Mouse (Mus musculus) neural tube, embryonic 13.5 days (tissue): Measurements from ENCODE around the gene Pdxdc1. TPM values are rescaled to one million over a fixed set of nuclear protein-coding genes. Genes with fewer than 3 reads are reported as not detected.
"Not testable (repeated sequence)": the region's sequence is repeated elsewhere in the genome, so short reads cannot be mapped to it uniquely, and the experiment has no call there.

ENCODE experiments used
- ATAC-seq: fragments of 200-750 bp; cut with Nextera tagmentation; 2 replicates; pipeline ENCODE4 v1.8.0; 2017; ENCODE audit warnings: low read depth, mild to moderate bottlenecking, moderate TSS enrichment, moderate library complexity
- H3K27ac ChIP-seq: fragments of 300-500 bp; sonication (generic); replicated peaks from 2 replicates; pipeline ENCODE4 v1.5.1; 2015; ENCODE audit warnings: moderate library complexity, mild to moderate bottlenecking, inconsistent platforms
- H3K27me3 ChIP-seq: fragments of 300-500 bp; sonication (generic); 2 replicates; pipeline ENCODE4 v1.6.1; 2015; ENCODE audit warnings: mild to moderate bottlenecking, inconsistent platforms
- H3K36me3 ChIP-seq: fragments of 300-500 bp; sonication (generic); 2 replicates; pipeline ENCODE4 v1.6.1; 2015; ENCODE audit warnings: mild to moderate bottlenecking, inconsistent platforms
- H3K4me1 ChIP-seq: fragments of 300-500 bp; sonication (generic); replicated peaks from 2 replicates; pipeline ENCODE4 v1.6.1; 2015; ENCODE audit warnings: inconsistent platforms
- H3K4me2 ChIP-seq: fragments of 300-500 bp; sonication (generic); 2 replicates; pipeline ENCODE4 v1.6.1; 2015; ENCODE audit warnings: inconsistent platforms, mild to moderate bottlenecking, moderate library complexity
- H3K4me3 ChIP-seq: fragments of 300-500 bp; sonication (generic); 2 replicates; pipeline ENCODE4 v1.5.1; 2015; ENCODE audit warnings: mild to moderate bottlenecking, inconsistent platforms
- H3K9ac ChIP-seq: fragments of 300-500 bp; sonication (generic); 2 replicates; pipeline ENCODE4 v1.6.1; 2015; ENCODE audit warnings: moderate library complexity, mild to moderate bottlenecking, inconsistent platforms
- H3K9me3 ChIP-seq: fragments of 300-500 bp; sonication (generic); 2 replicates; pipeline ENCODE4 v1.6.1; 2016; ENCODE audit warnings: inconsistent platforms
- WGBS: fragments of 180-500 bp; shearing (Covaris S2); methylation state at CpG from one replicate; pipeline ENCODE4 v1.1.7; 2015; 5-methylcytosine and 5-hydroxymethylcytosine counted together
- polyA plus RNA-seq: library from polyadenylated mRNA; unstranded; fragments of >200 nt; fragmentation: Nextera tagmentation; extraction: Ambion mirVana; gene quantifications from 2 replicates; pipeline ENCODE4 v1.2.1, GENCODE M21; 2015

Pdxdc1 gene
- polyA plus RNA-seq, 1 experiment from 2014 or later = 66.0 TPM

DNA sequence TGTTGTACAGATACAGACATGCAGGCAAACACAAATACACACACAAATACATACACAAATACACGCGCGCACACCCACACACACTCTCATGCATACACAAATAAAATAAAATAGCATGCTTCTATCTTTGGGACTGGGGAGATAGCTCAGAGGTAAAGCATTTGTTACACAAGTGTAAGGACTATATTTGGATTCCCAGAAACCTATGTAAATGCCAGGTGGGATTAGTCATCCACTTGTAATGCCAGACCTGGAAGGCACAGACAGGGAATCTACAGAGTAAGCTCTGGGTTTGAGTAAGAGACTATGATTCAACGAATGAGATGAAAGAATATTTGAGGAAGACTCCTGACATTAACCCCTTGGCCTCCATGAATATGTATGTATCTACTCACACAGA lies 27.4 kb downstream of the Pdxdc1 start:
- no peak overlapping the region for H3K27ac ChIP-seq
- no peaks in the 10 kb centered on the region for H3K27me3 ChIP-seq
- H3K36me3 ChIP-seq = peaks cover 54% of the 10 kb centered on the region
- H3K9ac ChIP-seq = no peak overlapping the region
- no peaks in the 10 kb centered on the region for H3K9me3 ChIP-seq
- no peaks in the 10 kb centered on the region for H3K4me1 ChIP-seq
- no peak overlapping the region for H3K4me3 ChIP-seq
- no peak overlapping the region for H3K4me2 ChIP-seq
- WGBS = 95% methylated on average over 4 of the region's 4 CpGs
- ATAC-seq = no peak

DNA sequence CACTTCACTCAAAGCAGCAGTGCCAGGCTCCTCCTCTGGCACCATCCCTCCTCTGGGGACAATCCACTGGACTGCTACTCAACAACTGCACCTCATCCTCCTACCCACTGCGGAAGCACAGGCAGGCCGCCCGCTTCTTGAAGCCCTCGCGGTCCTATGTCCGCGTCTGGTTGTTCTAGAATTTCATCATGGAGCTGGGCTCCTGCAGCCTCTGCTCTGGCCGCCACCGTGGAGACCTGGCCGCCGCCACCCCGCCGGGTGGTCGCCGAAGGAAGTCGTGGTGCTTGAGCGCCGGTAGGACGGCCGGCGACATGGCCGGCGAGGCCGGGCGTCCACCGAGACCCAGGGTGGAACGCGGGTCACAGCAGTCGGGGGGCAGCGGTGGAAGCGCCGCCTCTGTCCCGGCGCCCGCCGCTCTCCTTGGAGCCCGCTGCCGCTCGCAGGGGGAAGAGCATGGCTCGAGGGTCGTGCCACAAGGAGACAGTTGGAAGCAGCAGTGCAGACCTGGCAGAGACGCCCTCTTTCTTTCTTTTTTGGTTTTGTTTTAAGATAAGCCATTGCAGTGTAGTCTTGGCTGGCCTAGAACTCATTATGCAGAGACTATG lies 34.9 kb downstream of the Pdxdc1 start:
- peak overlapping the region; percentile 61 for H3K9ac ChIP-seq
- H3K27me3 ChIP-seq = no peaks in the 10 kb centered on the region
- no peaks in the 10 kb centered on the region for H3K9me3 ChIP-seq
- H3K4me2 ChIP-seq = peak overlapping the region; percentile 52
- 5% methylated on average over 42 of the region's 42 CpGs for WGBS
- peak overlapping the region; percentile 78 for H3K27ac ChIP-seq
- peak; percentile 92 for ATAC-seq
- H3K4me3 ChIP-seq = peak overlapping the region; percentile 32
- H3K36me3 ChIP-seq = peaks cover 31% of the 10 kb centered on the region
- H3K4me1 ChIP-seq = peaks cover 10% of the 10 kb centered on the region; the same call in 1 of the 2 replicates

DNA sequence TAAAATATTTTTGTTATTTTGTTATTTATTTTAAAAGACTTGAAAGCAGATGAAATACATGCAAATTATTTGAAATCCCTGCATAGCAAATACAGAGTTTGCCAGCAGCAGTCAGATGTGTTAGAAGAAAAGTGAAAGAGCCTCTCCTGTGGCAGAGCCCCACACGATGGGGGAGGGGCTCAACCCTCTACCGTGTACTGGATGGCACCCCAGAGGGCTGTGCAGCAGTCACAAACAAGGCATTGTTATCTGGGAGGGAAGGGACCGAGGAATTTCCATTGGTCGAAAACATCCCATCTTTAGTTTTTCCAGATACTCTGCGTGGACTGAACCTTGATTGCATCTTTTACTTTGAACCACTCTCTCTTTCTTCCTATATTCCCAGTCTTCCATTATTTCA lies 35.5 kb downstream of the Pdxdc1 start:
- not testable (repeated sequence) for H3K9me3 ChIP-seq, H3K4me1 ChIP-seq, H3K27me3 ChIP-seq
- 11% methylated on average over 5 of the region's 5 CpGs for WGBS
- H3K4me3 ChIP-seq = peak overlapping the region; percentile 32
- peak overlapping the region; percentile 52 for H3K4me2 ChIP-seq
- peak; percentile 94 for ATAC-seq
- H3K27ac ChIP-seq = peak overlapping the region; percentile 78
- H3K9ac ChIP-seq = 0 out of 2 replicates have a peak overlapping the region, but pooled peaks have one; percentile 61
- H3K36me3 ChIP-seq = peaks cover 37% of the 10 kb centered on the region

DNA sequence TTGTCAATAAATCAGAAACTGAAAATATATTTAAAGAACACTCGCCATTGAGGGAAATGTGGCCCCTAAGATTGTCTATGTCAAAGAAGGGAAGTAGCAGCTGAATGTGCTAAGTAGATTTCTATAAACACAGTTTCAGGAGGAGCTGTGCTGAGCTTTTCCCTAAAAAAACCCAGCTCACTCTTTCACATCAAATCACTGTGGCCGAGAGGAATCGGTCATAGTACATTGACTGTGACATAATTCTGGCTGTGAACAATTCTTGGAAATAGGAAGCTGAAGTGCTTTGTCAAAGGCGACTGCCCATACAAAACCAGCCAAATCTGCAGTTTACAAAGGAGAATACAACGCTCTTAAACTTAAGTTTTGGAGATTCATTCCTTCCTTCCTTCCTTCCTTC lies 36.3 kb downstream of the Pdxdc1 start:
- no peak overlapping the region for H3K4me3 ChIP-seq
- H3K27me3 ChIP-seq = no peaks in the 10 kb centered on the region
- H3K9ac ChIP-seq = no peak overlapping the region
- no peak for ATAC-seq
- H3K36me3 ChIP-seq = peaks cover 32% of the 10 kb centered on the region
- H3K27ac ChIP-seq = no peak overlapping the region
- 89% methylated on average over 5 of the region's 5 CpGs for WGBS
- peaks cover 10% of the 10 kb centered on the region; the same call in 1 of the 2 replicates for H3K4me1 ChIP-seq
- H3K9me3 ChIP-seq = no peaks in the 10 kb centered on the region
- no peak overlapping the region for H3K4me2 ChIP-seq

DNA sequence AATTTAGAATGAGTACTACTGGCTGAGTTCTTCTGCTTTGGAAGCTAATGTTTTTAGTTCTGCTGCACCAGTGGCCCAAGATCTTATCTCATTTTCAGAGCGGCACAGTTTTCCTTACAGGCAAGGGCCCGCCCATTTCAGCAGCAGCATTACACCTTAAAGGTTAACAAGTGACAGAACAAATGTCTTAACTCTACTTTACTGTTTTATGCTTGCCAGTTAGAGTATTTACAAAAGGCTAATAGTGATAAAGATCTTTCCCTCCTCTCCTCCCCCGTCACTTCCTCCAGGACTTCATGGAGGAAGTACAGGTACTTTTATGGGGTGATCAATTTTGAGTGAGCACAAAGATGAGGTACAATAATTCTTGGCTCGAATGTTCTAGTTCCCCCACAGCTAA lies 36.9 kb downstream of the Pdxdc1 start:
- Histone ChIP-seq H3K9ac (no peak overlapping the region), H3K27me3 (no peaks in the 10 kb centered on the region), H3K36me3 (peaks cover 32% of the 10 kb centered on the region), H3K4me2 (no peak overlapping the region), H3K27ac (no peak overlapping the region), H3K4me3 (no peak overlapping the region), H3K4me1 (peaks cover 10% of the 10 kb centered on the region; the same call in 1 of the 2 replicates), H3K9me3 (no peaks in the 10 kb centered on the region)
- 81% methylated on average over 4 of the region's 4 CpGs for WGBS
- no peak for ATAC-seq

DNA sequence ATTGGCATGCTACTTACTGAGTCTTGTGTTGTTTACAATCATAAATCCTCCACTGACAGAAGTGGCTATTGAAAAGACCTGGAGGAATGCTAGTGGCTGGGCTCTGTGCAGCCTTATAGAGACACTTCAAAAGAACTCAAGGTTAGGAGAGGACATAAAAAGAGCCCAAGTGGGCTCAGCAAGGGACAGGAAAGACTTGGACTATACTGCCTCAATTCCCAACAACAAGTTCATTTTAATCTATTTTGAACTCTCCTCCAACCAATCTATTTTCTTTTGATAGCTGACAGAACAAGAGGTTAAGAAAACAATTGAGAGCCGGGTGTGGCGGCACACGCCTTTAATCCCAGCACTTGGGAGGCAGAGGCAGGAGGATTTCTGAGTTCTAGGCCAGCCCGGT lies 49.0 kb downstream of the Pdxdc1 start:
- WGBS = 97% methylated on average over 4 of the region's 4 CpGs
- no peaks in the 10 kb centered on the region for H3K9me3 ChIP-seq
- no peak overlapping the region for H3K27ac ChIP-seq
- H3K4me3 ChIP-seq = no peak overlapping the region
- no peak overlapping the region for H3K4me2 ChIP-seq
- no peak overlapping the region for H3K9ac ChIP-seq
- peaks cover 49% of the 10 kb centered on the region for H3K36me3 ChIP-seq
- H3K27me3 ChIP-seq = no peaks in the 10 kb centered on the region
- H3K4me1 ChIP-seq = no peaks in the 10 kb centered on the region
- no peak for ATAC-seq

DNA sequence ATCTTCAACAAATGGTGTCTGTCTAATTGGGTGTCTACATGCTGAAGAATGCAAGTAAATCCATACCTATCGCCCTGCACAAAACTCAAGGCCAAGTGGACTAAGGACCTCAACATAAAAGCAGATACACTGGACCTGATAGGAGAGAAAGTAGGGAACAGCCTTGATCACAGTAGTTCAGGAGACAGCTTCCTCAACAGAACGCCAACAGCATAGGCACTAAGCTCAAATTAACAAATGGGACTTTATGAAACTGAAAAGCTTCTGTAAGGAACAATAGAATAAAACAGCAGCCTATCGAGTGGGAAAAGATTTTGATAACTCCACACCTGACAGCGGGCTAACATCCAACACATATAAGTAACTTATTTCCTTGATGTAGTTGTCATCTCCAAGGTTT lies 51.5 kb downstream of the Pdxdc1 start:
- ATAC-seq = no peak
- 96% methylated on average over 4 of the region's 4 CpGs for WGBS
- no peak overlapping the region for H3K9ac ChIP-seq
- H3K4me1 ChIP-seq = no peaks in the 10 kb centered on the region
- no peaks in the 10 kb centered on the region for H3K9me3 ChIP-seq
- no peak overlapping the region for H3K4me3 ChIP-seq
- no peak overlapping the region for H3K4me2 ChIP-seq
- H3K27me3 ChIP-seq = no peaks in the 10 kb centered on the region
- H3K36me3 ChIP-seq = peaks cover 42% of the 10 kb centered on the region
- H3K27ac ChIP-seq = no peak overlapping the region

DNA sequence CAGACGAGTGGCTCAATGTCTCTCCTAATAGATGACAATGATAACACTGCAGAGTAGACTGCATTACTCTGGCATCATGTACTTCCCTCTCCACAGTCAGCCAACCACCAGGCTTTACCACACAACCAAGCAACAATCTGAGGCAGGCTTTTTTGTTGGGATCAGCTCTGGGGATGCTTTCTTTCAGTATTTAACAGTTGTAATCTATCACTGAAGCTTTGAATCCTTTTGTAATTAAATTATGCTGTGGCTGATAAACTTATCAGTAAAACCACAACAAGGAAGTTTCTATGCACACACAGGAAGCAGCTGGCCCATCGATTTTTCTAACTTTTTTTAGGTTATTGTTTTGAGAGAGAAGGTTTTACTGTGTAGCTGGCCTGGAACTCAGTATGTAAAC lies 54.6 kb downstream of the Pdxdc1 start:
- Histone ChIP-seq H3K27ac (no peak overlapping the region), H3K9ac (no peak overlapping the region), H3K27me3 (no peaks in the 10 kb centered on the region), H3K4me2 (no peak overlapping the region), H3K4me1 (no peaks in the 10 kb centered on the region), H3K4me3 (no peak overlapping the region), H3K36me3 (peaks cover 50% of the 10 kb centered on the region), H3K9me3 (no peaks in the 10 kb centered on the region)
- WGBS = 85% methylated on average over 2 of the region's 2 CpGs
- no peak for ATAC-seq

DNA sequence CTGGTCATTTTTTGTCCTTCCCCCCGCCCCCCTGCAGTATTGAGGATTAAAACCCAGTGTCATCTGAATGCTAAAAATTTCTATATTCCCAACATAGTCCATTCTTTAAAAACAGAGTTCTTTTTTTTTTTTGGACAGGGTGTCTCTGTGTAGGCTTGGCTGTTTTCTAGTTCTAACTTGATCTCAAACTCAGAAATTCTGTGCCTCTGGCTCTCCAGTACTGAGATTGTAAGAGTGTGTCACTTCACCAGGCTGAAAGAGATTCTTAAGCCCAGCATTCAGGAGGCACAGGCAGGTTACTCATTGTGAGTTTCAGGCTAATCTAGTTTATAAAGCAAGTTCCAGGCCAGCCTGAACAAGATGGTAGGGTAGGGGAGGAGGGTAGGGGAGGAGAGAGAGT lies 56.3 kb downstream of the Pdxdc1 start:
- Histone ChIP-seq H3K36me3 (peaks cover 55% of the 10 kb centered on the region), H3K4me1 (no peaks in the 10 kb centered on the region), H3K4me3 (no peak overlapping the region), H3K9me3 (no peaks in the 10 kb centered on the region), H3K27me3 (no peaks in the 10 kb centered on the region), H3K4me2 (no peak overlapping the region), H3K9ac (no peak overlapping the region), H3K27ac (no peak overlapping the region)
- ATAC-seq = no peak
- 90% methylated on average over 1 of the region's 1 CpGs for WGBS

DNA sequence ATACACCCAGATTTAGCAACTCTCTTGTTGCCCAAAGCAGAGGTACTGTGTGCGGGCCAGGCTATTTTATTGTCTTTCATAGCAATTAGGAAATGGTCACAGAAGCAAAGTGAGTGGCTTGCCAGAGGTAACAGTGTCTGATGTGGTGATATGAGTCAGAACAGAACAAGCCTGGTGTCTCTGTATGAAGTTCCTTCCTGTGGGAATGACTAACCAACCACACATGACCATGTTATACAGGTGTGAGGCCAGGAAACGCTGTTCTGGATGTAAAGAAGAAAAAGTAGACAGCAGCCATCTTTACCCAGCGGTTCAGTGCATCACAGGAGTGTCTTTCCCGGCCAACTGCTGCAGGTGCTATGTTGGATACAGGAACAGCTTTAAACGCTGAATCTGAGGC lies 57.9 kb downstream of the Pdxdc1 start:
- H3K4me1 ChIP-seq = no peaks in the 10 kb centered on the region
- H3K36me3 ChIP-seq = peaks cover 66% of the 10 kb centered on the region
- H3K9ac ChIP-seq = no peak overlapping the region
- H3K4me2 ChIP-seq = no peak overlapping the region
- no peak overlapping the region for H3K27ac ChIP-seq
- 93% methylated on average over 5 of the region's 5 CpGs for WGBS
- no peak for ATAC-seq
- no peak overlapping the region for H3K4me3 ChIP-seq
- no peaks in the 10 kb centered on the region for H3K9me3 ChIP-seq
- H3K27me3 ChIP-seq = no peaks in the 10 kb centered on the region

DNA sequence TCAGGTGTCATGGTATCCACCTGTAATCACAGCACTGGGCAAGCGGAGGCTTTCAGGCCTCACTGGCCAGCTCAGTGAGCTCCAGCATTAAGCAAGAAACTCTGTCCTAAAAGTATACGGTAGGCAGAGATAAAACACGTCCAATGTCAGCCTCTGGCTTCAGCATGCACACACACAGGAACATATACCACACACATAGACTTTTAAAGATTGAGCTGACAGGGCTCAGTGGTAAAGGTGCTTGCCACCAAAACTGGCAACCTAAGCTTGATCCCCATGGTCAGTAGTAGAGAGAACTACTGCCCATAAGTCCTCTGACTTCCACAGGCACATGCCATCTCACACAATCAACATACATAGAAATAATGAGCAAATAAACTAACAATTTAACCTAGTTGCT lies 62.0 kb downstream of the Pdxdc1 start:
- Histone ChIP-seq H3K4me2 (no peak overlapping the region), H3K36me3 (peaks cover 91% of the 10 kb centered on the region), H3K4me1 (no peaks in the 10 kb centered on the region), H3K27ac (no peak overlapping the region), H3K4me3 (no peak overlapping the region), H3K27me3 (no peaks in the 10 kb centered on the region), H3K9me3 (no peaks in the 10 kb centered on the region), H3K9ac (no peak overlapping the region)
- WGBS = 87% methylated on average over 3 of the region's 3 CpGs
- no peak for ATAC-seq

DNA sequence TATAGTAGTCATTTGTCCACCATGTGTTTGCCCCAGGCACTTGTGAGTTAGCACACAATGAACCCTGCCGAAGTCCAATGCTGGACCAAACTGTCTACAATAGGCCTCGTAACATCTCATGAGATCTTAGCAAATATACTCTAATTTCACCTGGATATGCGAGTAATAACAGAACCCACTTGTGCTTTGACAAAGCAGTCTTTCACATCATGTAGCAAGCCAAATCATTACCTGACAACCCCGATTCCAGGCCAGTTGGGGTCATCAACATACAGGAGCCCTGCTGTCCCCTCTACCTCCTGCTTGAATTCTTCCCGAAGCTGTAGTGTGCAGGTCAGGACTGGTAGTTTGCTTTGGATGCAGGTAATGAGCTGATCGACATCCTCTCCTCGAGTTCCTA lies 62.9 kb downstream of the Pdxdc1 start:
- Histone ChIP-seq H3K36me3 (peaks cover 91% of the 10 kb centered on the region), H3K4me3 (no peak overlapping the region), H3K9ac (no peak overlapping the region), H3K4me2 (no peak overlapping the region), H3K27ac (no peak overlapping the region), H3K9me3 (no peaks in the 10 kb centered on the region), H3K27me3 (no peaks in the 10 kb centered on the region), H3K4me1 (no peaks in the 10 kb centered on the region)
- no peak for ATAC-seq
- 91% methylated on average over 7 of the region's 7 CpGs for WGBS

DNA sequence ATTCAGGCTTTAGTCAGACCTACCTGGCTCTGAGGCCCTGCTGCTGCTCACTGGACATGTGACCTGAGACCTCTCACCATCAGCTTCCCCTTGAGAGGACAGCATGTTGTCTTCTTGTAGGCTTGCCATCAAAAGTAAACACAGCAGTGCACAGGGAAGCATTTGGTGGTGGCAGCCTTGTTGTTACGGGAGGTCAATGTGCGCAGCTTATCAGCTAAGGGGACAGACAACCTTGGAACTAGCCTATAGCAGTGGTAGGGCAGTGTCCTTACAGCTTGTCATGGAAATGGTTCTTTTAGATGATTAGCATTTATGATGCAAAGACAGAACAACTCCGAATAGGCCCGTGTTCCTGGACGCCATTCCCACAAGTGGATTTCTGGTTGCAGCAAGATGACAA lies 68.5 kb downstream of the Pdxdc1 start:
- no peaks in the 10 kb centered on the region for H3K4me1 ChIP-seq
- H3K36me3 ChIP-seq = peaks cover 98% of the 10 kb centered on the region
- H3K4me3 ChIP-seq = no peak overlapping the region
- WGBS = 96% methylated on average over 5 of the region's 5 CpGs
- no peak overlapping the region for H3K9ac ChIP-seq
- H3K9me3 ChIP-seq = no peaks in the 10 kb centered on the region
- no peaks in the 10 kb centered on the region for H3K27me3 ChIP-seq
- no peak for ATAC-seq
- H3K27ac ChIP-seq = no peak overlapping the region
- no peak overlapping the region for H3K4me2 ChIP-seq
